Mouse (Mus musculus): ENCODE data around the gene Map1lc3b.

GRCm38 (mm10) chr8:121598190-121598589 lies 8.0 kb downstream of the Map1lc3b start:
- TF ChIP-seq USF1 (IDR thresholded peaks at IDR 0.05; ENCODE audit: low read depth, low read length) = no peak
- TF ChIP-seq ELF1 (IDR thresholded peaks at IDR 0.05; ENCODE audit: low read depth, low read length) = no peak
- TF ChIP-seq CTCF (IDR thresholded peaks at IDR 0.05 in 2 of 3, conservative IDR thresholded peaks at IDR 0.05 in 1 of 3; ENCODE audit: control insufficient read depth in 1 of 3, insufficient read depth in 1 of 3, low read depth in 2 of 3, low read length in 3 of 3, poor library complexity in 1 of 3, severe bottlenecking in 1 of 3) = no peak
- TF ChIP-seq POLR2AphosphoS5 (IDR thresholded peaks at IDR 0.05; ENCODE audit: borderline replicate concordance, low read depth, low read length) = no peak
- TF ChIP-seq GABPA (IDR thresholded peaks at IDR 0.05; ENCODE audit: low read depth, low read length) = no peak
- no peak for TF ChIP-seq BHLHE40 (IDR thresholded peaks at IDR 0.05; ENCODE audit: borderline replicate concordance, low read depth, low read length)
- TF ChIP-seq JUND (IDR thresholded peaks at IDR 0.05; ENCODE audit: low read depth, low read length) = no peak
- no peak for TF ChIP-seq POLR2A (IDR thresholded peaks at IDR 0.05; ENCODE audit: control insufficient read depth in 1 of 2, insufficient read depth in 1 of 2, low read depth in 1 of 2, low read length in 2 of 2, poor library complexity in 1 of 2)
- TF ChIP-seq MYC (IDR thresholded peaks at IDR 0.05; ENCODE audit: low read depth, low read length) = no peak
- TF ChIP-seq TAL1 (IDR thresholded peaks at IDR 0.05; ENCODE audit: low read length) = no peak
- TF ChIP-seq EP300 (IDR thresholded peaks at IDR 0.05; ENCODE audit: low read depth in 1 of 2, low read length in 2 of 2) = no peak
- no peak for TF ChIP-seq UBTF (IDR thresholded peaks at IDR 0.05; ENCODE audit: borderline replicate concordance, insufficient read depth, low read depth, low read length)
- TF ChIP-seq USF2 (IDR thresholded peaks at IDR 0.05; ENCODE audit: borderline replicate concordance in 1 of 2, insufficient read depth in 1 of 2, low read depth in 1 of 2, low read length in 2 of 2) = no peak
- no peak for TF ChIP-seq CHD2 (IDR thresholded peaks at IDR 0.05; ENCODE audit: low read length)
